Mouse (Mus musculus) CD4-positive, CD25-positive, alpha-beta regulatory T cell, adult 2 months (primary cell): ENCODE measurements around the gene E030030I06Rik.
"Not testable (repeated sequence)": the region's sequence is repeated elsewhere in the genome, so short reads cannot be mapped to it uniquely, and the experiment has no call there.

ENCODE experiments used
- DNase-seq: peaks from one replicate; pipeline ENCODE4 v3.0.0-alpha.2; 2012; ENCODE audit warnings: low read depth, low spot score

The E030030I06Rik gene

GRCm38 (mm10) chr10:22151863-22152640 is 3.0 kb upstream of the E030030I06Rik start:
- DNase-seq, result not testable (repeated sequence)

GRCm38 (mm10) chr10:22151056-22151862 is 2.2 kb upstream of the E030030I06Rik start:
- peak; percentile 55 for DNase-seq

- peak; percentile 58 for DNase-seq
Observed at GRCm38 (mm10) chr10:22150593-22150992, 1.5 kb upstream of the E030030I06Rik start.

- DNase-seq, result peak; percentile 29
Observed at GRCm38 (mm10) chr10:22149691-22150465, 808 bp upstream of the E030030I06Rik start.

- DNase-seq, result peak; percentile 88
Observed at GRCm38 (mm10) chr10:22148441-22149072, 513 bp downstream of the E030030I06Rik start.

- no peak for DNase-seq
Observed at GRCm38 (mm10) chr10:22142926-22143325, 6.1 kb downstream of the E030030I06Rik start.

GRCm38 (mm10) chr10:22142194-22142593 is 6.9 kb downstream of the E030030I06Rik start:
- peak; percentile 67 for DNase-seq

- peak; percentile 59 for DNase-seq
Observed at GRCm38 (mm10) chr10:22140665-22141280, 8.3 kb downstream of the E030030I06Rik start.

- DNase-seq, result no peak
Observed at GRCm38 (mm10) chr10:22074531-22074930, 74.5 kb downstream of the E030030I06Rik start.

GRCm38 (mm10) chr10:22072739-22073138 is 76.3 kb downstream of the E030030I06Rik start:
- DNase-seq, result peak; percentile 26

GRCm38 (mm10) chr10:22070576-22070975 is 78.5 kb downstream of the E030030I06Rik start:
- DNase-seq, result no peak

GRCm38 (mm10) chr10:22070168-22070567 is 78.9 kb downstream of the E030030I06Rik start:
- DNase-seq, result no peak

- DNase-seq, result not testable (repeated sequence)
Observed at GRCm38 (mm10) chr10:22067979-22068378, 81.1 kb downstream of the E030030I06Rik start, which contains the start of gene 4930444G20Rik. 4930444G20Rik (minus strand) TSS chr10:22068079.
